Mouse (Mus musculus): ENCODE measurements around the gene Chtop. TPM values are rescaled to one million over a fixed set of nuclear protein-coding genes. Genes with fewer than 3 reads are reported as not detected.

Chtop gene
- total RNA-seq, 2 experiments from 2014 or later = 88.7 to 103 TPM

GRCm38 (mm10) chr3:90512948-90513642 lies 3.8 kb upstream of the Chtop start:
- DNase-seq (ENCODE audit: low spot score) = no peak

DNA sequence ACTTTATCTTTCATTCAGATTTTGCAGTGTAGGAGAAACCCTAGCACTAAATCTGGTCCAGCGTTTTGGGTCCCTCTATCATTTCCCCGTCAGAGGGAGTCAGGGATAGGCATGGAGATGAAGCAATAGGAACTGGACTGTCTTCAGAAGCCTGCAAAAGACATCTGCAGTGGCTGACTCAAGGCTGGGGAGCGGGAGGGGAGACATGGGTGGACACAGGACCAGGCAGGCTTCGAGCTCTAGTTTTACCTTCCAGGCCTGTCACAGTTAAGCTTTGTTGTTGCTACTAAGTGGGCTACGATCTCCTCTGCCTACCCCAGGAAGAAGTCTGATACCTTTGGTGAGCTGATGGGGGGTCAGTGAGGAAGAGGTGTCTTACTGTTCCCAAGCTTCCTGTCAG lies 3.0 kb upstream of the Chtop start:
- DNase-seq (ENCODE audit: low spot score) = peak; percentile 32

GRCm38 (mm10) chr3:90509747-90510123 lies 437 bp upstream of the Chtop start:
- DNase-seq (ENCODE audit: low spot score) = no peak

GRCm38 (mm10) chr3:90508287-90508949 lies 880 bp downstream of the Chtop start:
- DNase-seq (ENCODE audit: low spot score) = no peak

DNA sequence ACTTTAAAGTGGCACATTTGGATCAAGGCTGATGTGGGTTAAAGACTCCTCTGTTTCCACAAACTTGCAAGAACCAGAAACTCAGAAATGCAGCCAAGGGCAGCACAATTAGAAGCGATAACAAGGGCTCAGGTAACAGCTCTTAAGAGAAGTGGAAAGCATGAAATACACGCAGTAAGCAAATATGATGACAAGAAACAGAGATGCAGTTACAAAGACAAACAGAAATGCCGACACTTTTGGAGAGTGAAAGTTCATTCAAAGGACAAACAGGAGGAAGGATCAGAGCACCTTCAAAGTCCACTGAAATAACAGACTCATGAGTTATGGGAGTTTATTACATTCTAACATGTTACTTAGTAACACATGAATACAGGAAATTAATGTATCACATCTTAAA lies 2.9 kb downstream of the Chtop start:
- DNase-seq (ENCODE audit: low spot score) = no peak

- DNase-seq (ENCODE audit: low spot score) = no peak
These were observed 4.1 kb downstream of the Chtop start for GRCm38 (mm10) chr3:90505216-90505615.

DNA sequence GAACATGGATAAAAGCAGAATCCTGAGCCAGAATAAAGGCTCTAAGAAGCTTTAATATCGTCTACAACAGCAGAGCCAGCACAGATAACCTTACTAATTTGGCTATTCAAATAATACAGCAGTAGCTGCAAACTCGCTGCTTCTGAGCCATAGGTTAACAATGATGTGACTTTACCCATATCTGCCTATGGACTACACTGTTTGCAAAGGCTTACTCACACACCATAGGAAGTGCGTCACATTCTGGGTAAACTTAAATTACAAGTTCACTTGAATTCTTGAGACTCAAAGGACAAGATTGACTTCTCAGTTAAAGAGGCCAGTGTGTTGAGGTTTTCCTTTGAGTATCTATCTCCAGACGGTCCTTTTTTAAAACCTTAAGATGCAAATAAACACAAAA lies 5.9 kb downstream of the Chtop start:
- no peak for DNase-seq (ENCODE audit: low spot score)

GRCm38 (mm10) chr3:90497597-90497996 lies 11.7 kb downstream of the Chtop start:
- no peak for DNase-seq (ENCODE audit: low spot score)

DNA sequence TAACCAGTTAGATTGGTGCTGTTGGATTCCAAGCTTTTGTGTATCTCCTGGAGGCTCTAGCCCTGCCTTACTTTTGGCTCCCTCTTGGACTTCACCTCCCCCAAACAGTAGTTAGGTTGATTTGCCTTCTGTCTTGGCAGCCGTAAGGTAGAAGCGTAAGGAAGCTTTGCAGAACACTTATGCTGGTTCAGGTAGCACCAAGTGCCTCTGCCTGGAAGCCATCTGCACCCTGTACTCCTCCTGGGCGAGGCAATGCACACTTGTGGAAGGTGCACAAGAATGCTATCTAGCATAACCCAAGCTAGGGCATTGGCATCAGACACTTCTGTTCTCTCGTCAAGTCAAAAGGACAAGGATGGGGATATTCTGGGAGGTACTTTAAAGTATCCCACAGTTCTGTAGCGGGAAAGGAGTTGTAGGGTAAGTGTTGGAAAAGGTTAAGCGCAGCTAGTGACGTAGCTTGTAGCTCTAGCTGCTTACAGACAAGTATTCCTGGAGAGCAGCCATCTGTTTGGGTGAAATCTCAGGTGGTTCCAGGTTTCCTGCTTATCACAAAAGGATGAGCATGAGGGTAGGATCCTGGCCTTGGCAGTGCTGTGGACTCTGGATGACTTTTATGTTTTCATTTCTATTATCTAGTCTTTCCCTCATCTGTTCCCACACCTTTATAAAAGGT lies 13.3 kb downstream of the Chtop start:
- DNase-seq (ENCODE audit: low spot score) = no peak

DNA sequence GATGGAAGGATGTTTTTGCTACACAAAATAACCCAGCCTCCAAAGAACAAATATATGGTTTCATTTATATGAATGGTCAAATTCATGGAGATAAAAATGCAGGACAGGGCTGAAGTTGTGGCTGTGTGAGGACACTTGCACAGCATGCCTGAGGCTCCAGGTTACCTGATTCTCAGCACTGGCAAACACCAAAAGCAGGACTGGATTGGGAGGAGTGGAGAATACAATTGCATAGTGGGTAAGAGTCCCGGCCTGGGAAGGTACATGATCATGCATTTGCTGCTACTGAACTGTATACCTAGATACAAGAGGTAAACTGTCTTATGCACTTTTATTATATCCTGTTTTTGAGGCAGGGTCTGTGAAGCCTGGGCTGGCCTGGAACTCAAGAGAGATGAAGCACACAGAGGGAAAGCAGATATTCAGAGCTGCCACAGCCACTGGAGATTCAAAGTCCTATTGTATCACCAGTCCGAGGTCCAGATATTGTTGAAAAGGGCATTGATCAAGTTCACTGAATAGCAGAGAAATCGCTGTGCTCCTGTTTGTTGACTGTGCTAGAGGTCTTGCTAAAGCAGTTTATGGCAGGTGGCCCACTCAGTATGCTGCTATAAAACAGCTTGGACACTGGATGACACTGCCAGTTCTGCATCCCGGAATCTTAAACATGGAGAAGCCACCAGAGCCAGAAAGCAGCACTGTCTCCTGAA lies 15.3 kb downstream of the Chtop start:
- no peak for DNase-seq (ENCODE audit: low spot score)

DNA sequence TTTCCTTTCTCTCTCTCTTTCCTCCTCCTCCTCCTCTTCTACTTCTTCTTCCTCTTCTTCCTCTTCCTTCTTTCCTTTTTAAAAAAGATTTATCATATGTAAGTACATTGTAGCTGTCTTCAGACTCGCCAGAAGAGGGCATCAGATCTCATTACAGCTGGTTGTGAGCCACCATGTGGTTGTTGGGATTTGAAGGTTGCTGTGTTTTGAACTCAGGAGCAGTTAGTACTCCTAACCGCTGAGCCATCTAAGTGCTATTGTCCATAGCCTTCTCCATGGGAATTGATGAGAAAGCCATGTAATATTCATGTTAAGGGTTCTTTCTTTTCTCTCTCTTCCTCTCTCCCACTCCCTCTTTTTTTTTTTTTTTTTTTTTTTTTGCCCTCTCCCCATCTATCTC lies 17.9 kb downstream of the Chtop start:
- DNase-seq (ENCODE audit: low spot score) = peak; percentile 34

- peak; percentile 96 for DNase-seq (ENCODE audit: low spot score)
These were observed 18.5 kb downstream of the Chtop start, which contains the start of gene Snapin for GRCm38 (mm10) chr3:90490696-90491256. TSS of gene Snapin (minus strand) at chr3:90491033.

- DNase-seq (ENCODE audit: low spot score) = no peak
These were observed 20.7 kb downstream of the Chtop start for GRCm38 (mm10) chr3:90488576-90488975.

DNA sequence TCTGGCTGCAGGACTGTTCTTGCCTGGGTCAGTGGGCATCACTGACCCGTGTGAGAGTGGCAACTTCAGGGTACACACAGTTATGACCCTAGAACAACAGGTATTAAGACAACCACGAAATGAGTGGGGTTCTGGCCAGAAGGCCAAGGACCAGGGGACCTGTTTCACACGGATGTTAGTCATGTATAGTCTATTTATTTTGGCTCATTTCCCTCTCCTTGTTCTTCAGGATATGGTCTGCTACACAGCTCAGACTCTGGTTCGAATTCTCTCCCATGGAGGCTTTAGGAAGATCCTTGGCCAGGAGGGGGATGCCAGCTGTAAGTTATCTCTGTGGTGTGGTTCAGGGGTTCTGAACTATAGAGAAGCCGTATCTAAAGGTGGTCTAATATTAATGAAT lies 22.3 kb downstream of the Chtop start:
- no peak for DNase-seq (ENCODE audit: low spot score)

DNA sequence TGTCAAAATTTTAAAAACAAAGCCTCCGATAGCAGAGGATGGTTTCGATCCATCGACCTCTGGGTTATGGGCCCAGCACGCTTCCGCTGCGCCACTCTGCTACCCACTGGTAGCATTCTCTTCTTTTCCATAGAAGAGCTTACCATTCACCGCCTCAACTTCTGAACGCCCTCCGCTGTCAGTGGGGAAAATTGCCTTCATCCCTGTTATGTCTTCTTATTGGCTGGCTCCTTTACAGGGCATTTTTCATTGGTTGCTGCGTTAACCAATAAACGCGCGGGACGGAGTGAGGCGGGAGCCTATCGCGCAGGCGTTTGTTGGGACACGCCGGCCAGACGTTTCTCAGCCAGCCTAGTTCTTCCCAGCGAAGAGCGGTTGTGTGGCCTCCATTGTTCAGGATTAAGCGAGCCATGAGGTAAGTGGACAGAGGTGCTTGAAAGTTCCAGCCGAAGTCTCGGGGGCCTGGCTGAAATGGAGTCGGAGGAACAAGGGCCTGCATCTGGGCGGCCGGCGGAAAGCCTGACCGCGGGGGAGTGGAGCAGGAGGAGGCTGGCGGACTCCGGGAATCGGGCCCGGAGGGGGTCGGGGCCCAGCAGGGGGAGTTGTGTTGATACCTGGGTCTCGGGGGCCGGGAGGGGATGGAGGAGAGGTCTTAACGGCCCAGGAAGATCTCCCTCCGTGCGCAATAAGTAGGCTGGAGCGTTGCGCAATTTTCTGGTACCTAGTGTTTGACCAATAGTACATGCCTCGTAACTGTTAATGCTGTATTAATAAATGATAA lies 33.3 kb downstream of the Chtop start, which contains the start of gene Ilf2:
Gene Ilf2, plus strand, starts transcription at position 296 of the 781 bp plus-strand sequence.
- peak; percentile 97 for DNase-seq (ENCODE audit: low spot score)

DNA sequence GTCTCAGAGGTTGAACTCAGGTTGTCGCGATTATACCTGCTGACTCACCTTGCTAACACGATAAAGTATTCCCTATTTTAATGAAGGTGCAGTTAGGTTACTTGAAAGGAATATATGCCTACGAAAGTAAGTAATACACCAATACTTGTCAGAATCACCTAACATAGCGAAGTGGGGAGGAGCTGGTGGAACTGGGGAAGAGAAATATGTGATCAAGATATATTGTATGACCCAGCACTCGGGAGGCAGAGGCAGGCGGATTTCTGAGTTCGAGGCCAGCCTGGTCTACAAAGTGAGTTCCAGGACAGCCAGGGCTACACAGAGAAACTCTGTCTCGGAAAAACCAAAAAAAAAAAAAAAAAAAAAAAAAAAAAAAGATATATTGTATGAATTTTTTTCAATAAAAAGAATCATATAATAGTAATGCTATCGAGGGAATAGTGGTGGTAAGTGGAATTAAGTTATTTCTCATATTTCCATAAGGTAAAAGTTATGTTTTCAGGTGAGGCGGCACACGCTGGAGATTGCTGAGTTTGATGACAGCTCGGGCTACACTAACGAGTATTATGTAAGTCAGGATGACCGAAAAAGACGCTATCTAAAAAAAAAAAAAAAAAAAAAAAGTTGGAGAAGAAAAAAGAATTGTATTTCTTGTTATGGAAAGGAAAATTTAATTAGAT lies 34.0 kb downstream of the Chtop start:
- no peak for DNase-seq (ENCODE audit: low spot score)

- peak; percentile 64 for DNase-seq (ENCODE audit: low spot score)
These were observed 37.1 kb downstream of the Chtop start for GRCm38 (mm10) chr3:90472213-90472612.

DNA sequence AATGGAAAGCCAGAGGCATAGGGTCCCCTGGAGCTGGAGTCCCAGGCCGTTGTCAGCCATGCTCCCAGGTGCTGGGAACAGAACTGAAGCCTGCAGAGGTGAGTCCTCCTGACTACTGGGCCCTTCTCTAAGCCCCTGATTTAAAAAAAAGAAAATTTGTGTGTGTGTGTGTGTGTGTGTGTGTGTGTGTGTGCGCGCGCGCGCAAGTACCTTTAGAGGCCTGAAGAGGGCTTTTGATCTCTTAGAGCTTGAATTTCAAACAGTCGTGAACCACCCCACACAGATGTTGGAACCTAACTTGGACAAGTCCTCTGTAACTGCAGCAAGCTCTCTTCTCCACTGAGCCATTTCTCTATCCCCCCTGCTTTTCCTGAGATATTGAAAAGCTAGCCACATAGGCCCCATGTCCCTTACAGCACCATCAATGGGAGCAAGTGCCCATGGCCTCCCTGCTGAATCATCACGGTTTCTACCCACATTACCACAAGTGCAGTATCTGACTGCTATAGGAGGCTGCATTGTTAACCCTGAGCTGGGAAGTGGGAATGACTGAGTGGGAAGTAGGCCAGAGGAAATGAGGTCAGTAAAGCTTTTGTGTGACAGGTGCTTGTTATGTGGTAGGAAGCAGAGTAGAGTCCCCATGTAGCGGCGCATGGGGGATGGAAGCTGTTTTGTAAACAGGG lies 41.5 kb downstream of the Chtop start:
- DNase-seq (ENCODE audit: low spot score) = no peak

- DNase-seq (ENCODE audit: low spot score) = peak; percentile 83
These were observed 43.0 kb downstream of the Chtop start for GRCm38 (mm10) chr3:90466311-90466766.

Data from gastrocnemius, adult 18-20 months (tissue).